Mouse (Mus musculus) hindbrain, embryonic 15.5 days (tissue): ENCODE results near the gene Tex38. TPM values are rescaled to one million over a fixed set of nuclear protein-coding genes. Genes with fewer than 3 reads are reported as not detected.

ENCODE experiments used
- ATAC-seq: fragments of 200-750 bp; cut with Nextera tagmentation; 2 replicates; pipeline ENCODE4 v1.8.0; 2017; ENCODE audit warnings: low read depth, moderate number of reproducible peaks, moderate TSS enrichment; ENCODE audit not compliant: low FRiP score
- H3K27ac ChIP-seq: fragments of 300-500 bp; sonication (generic); replicated peaks from 2 replicates; pipeline ENCODE4 v1.5.1; 2015; ENCODE audit warnings: mild to moderate bottlenecking, inconsistent platforms
- H3K27me3 ChIP-seq: fragments of 300-500 bp; sonication (generic); 2 replicates; pipeline ENCODE4 v1.6.1; 2015; ENCODE audit warnings: control low read depth, inconsistent platforms
- H3K36me3 ChIP-seq: fragments of 300-500 bp; sonication (generic); 2 replicates; pipeline ENCODE4 v1.6.1; 2015; ENCODE audit warnings: control low read depth, inconsistent platforms
- H3K4me1 ChIP-seq: fragments of 300-500 bp; sonication (generic); replicated peaks from 2 replicates; pipeline ENCODE4 v1.6.1; 2015; ENCODE audit warnings: control low read depth, inconsistent platforms
- H3K4me2 ChIP-seq: fragments of 300-500 bp; sonication (generic); 2 replicates; pipeline ENCODE4 v1.6.1; 2015; ENCODE audit warnings: moderate library complexity, mild to moderate bottlenecking, inconsistent platforms
- H3K4me3 ChIP-seq: fragments of 300-500 bp; sonication (generic); 2 replicates; pipeline ENCODE4 v1.5.1; 2015; ENCODE audit warnings: mild to moderate bottlenecking, inconsistent platforms
- H3K9ac ChIP-seq: fragments of 300-500 bp; sonication (generic); 2 replicates; pipeline ENCODE4 v1.6.1; 2015; ENCODE audit warnings: inconsistent platforms
- H3K9me3 ChIP-seq: fragments of 300-500 bp; sonication (generic); 2 replicates; pipeline ENCODE4 v1.6.1; 2016; ENCODE audit warnings: control low read depth, inconsistent platforms
- WGBS: fragments of 180-500 bp; shearing (Covaris S2); methylation state at CpG from one replicate; pipeline ENCODE4 v1.1.7; 2015; 5-methylcytosine and 5-hydroxymethylcytosine counted together
- polyA plus RNA-seq: library from polyadenylated mRNA; unstranded; fragments of >200 nt; fragmentation: Nextera tagmentation; extraction: Ambion mirVana; gene quantifications from 2 replicates; pipeline ENCODE4 v1.2.1, GENCODE M21; 2015

The Tex38 gene
- 0.83 and 0.91 TPM in 2 replicates for polyA plus RNA-seq

GRCm38 (mm10) chr4:115780918-115781317, at the start of gene Tex38:
Tex38 (minus strand) TSS chr4:115781018.
- H3K9me3 ChIP-seq: no peaks in the 10 kb centered on the region
- H3K4me3 ChIP-seq: no peak within 1 kb of the TSS
- peaks cover 14% of the 10 kb centered on the region for H3K4me1 ChIP-seq
- H3K9ac ChIP-seq: no peak within 1 kb of the TSS
- H3K27ac ChIP-seq: no peak within 1 kb of the TSS
- H3K4me2 ChIP-seq: no peak within 1 kb of the TSS
- H3K27me3 ChIP-seq: no peaks in the 10 kb centered on the region
- H3K36me3 ChIP-seq: 0 out of 2 replicates have a peak, but pooled peaks cover 5% of the 10 kb centered on the region
- ATAC-seq: no peak
- WGBS: 91% methylated on average over 3 of the region's 3 CpGs

DNA sequence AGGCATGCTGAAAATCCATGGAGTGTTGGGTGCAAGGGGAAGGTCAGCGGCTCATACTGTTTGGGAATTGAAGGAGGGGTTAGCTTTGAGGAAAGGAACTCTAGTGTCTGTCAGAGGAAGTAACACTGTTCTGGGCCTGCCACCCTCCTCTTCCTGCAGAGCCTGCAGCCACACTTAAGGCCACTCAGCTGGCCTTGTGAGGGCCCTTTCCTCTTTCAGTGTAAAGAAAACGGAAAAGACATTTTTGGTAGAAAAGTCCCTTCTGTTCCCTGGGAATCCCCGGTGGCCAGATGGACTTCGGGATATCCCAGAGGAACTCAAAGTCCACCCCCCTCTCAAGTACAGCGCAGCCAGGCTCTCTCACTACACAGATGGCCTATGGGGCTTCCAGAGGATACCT, 49.7 kb upstream of the Tex38 start:
- H3K4me3 ChIP-seq: no peak overlapping the region
- no peak for ATAC-seq
- H3K9me3 ChIP-seq: no peaks in the 10 kb centered on the region
- no peak overlapping the region for H3K4me2 ChIP-seq
- no peak overlapping the region for H3K27ac ChIP-seq
- H3K36me3 ChIP-seq: no peaks in the 10 kb centered on the region
- no peaks in the 10 kb centered on the region for H3K27me3 ChIP-seq
- H3K4me1 ChIP-seq: peaks cover 17% of the 10 kb centered on the region
- WGBS: 82% methylated on average over 5 of the region's 5 CpGs
- H3K9ac ChIP-seq: no peak overlapping the region

- no peaks in the 10 kb centered on the region for H3K36me3 ChIP-seq
Observed at GRCm38 (mm10) chr4:115828572-115828902, 47.7 kb upstream of the Tex38 start.

GRCm38 (mm10) chr4:115827888-115828571, 47.2 kb upstream of the Tex38 start, which contains the start of gene Mob3c:
Mob3c (plus strand) TSS chr4:115828092.
- H3K9ac ChIP-seq: peak within 1 kb of the TSS; percentile 77
- peak; percentile 84 for ATAC-seq

More at GRCm38 (mm10) chr4:115828572-115828902, 47.7 kb upstream of the Tex38 start:
- peak overlapping the region; percentile 83; the same call in 1 of the 2 replicates for H3K27ac ChIP-seq
- ATAC-seq: peak; percentile 21
- peaks cover 17% of the 10 kb centered on the region for H3K4me1 ChIP-seq
- H3K9ac ChIP-seq: peak overlapping the region; percentile 77
- H3K27me3 ChIP-seq: no peaks in the 10 kb centered on the region
- peak overlapping the region; percentile 94 for H3K4me3 ChIP-seq
- peak overlapping the region; percentile 79 for H3K4me2 ChIP-seq
- 7% methylated on average over 8 of the region's 8 CpGs for WGBS
- no peaks in the 10 kb centered on the region for H3K9me3 ChIP-seq

GRCm38 (mm10) chr4:115827535-115827887, 46.7 kb upstream of the Tex38 start:
- Histone ChIP-seq H3K4me2 (peak overlapping the region; percentile 79), H3K27ac (peak overlapping the region; percentile 83; the same call in 1 of the 2 replicates), H3K36me3 (no peaks in the 10 kb centered on the region), H3K9me3 (no peaks in the 10 kb centered on the region), H3K9ac (peak overlapping the region; percentile 77), H3K27me3 (no peaks in the 10 kb centered on the region), H3K4me3 (peak overlapping the region; percentile 94), H3K4me1 (peaks cover 17% of the 10 kb centered on the region)
- WGBS: 1% methylated on average over 4 of the region's 4 CpGs
- ATAC-seq: peak; percentile 23

More at GRCm38 (mm10) chr4:115827888-115828571, 47.2 kb upstream of the Tex38 start, which contains the start of gene Mob3c:
- Histone ChIP-seq H3K4me2 (peak within 1 kb of the TSS; percentile 79), H3K4me1 (peaks cover 17% of the 10 kb centered on the region), H3K4me3 (peak within 1 kb of the TSS; percentile 94), H3K27me3 (no peaks in the 10 kb centered on the region), H3K9me3 (no peaks in the 10 kb centered on the region), H3K36me3 (no peaks in the 10 kb centered on the region), H3K27ac (peak within 1 kb of the TSS; percentile 83)
- WGBS: under 1% methylated on average over 56 of the region's 57 CpGs

- no peaks in the 10 kb centered on the region for H3K27me3 ChIP-seq
- peak overlapping the region; percentile 79 for H3K4me2 ChIP-seq
- peak overlapping the region; percentile 94; the same call in 1 of the 2 replicates for H3K4me3 ChIP-seq
- no peak overlapping the region for H3K27ac ChIP-seq
- no peak for ATAC-seq
- WGBS: 78% methylated on average over 3 of the region's 3 CpGs
- no peak overlapping the region for H3K9ac ChIP-seq
- H3K36me3 ChIP-seq: no peaks in the 10 kb centered on the region
- H3K4me1 ChIP-seq: peaks cover 17% of the 10 kb centered on the region
- no peaks in the 10 kb centered on the region for H3K9me3 ChIP-seq
Observed at GRCm38 (mm10) chr4:115827066-115827465, 46.2 kb upstream of the Tex38 start.

GRCm38 (mm10) chr4:115825271-115825670, 44.5 kb upstream of the Tex38 start:
- Histone ChIP-seq H3K4me2 (no peak overlapping the region), H3K9me3 (no peaks in the 10 kb centered on the region), H3K4me1 (peaks cover 17% of the 10 kb centered on the region), H3K9ac (no peak overlapping the region), H3K27me3 (no peaks in the 10 kb centered on the region), H3K27ac (no peak overlapping the region), H3K4me3 (no peak overlapping the region), H3K36me3 (no peaks in the 10 kb centered on the region)
- no peak for ATAC-seq
- 72% methylated on average over 2 of the region's 2 CpGs for WGBS

GRCm38 (mm10) chr4:115824178-115824577, 43.4 kb upstream of the Tex38 start:
- Histone ChIP-seq H3K4me1 (peaks cover 17% of the 10 kb centered on the region), H3K9me3 (no peaks in the 10 kb centered on the region), H3K4me2 (no peak overlapping the region), H3K36me3 (no peaks in the 10 kb centered on the region), H3K4me3 (no peak overlapping the region), H3K27ac (no peak overlapping the region), H3K9ac (no peak overlapping the region), H3K27me3 (no peaks in the 10 kb centered on the region)
- ATAC-seq: no peak
- 88% methylated on average over 2 of the region's 2 CpGs for WGBS

GRCm38 (mm10) chr4:115821928-115822327, 41.1 kb upstream of the Tex38 start:
- WGBS: 81% methylated on average over 3 of the region's 3 CpGs
- ATAC-seq: no peak

GRCm38 (mm10) chr4:115821431-115821830, 40.6 kb upstream of the Tex38 start:
- H3K9ac ChIP-seq: no peak overlapping the region
- no peak overlapping the region for H3K4me2 ChIP-seq
- H3K27me3 ChIP-seq: no peaks in the 10 kb centered on the region
- no peak for ATAC-seq
- no peak overlapping the region for H3K4me3 ChIP-seq
- H3K4me1 ChIP-seq: no peaks in the 10 kb centered on the region
- H3K9me3 ChIP-seq: no peaks in the 10 kb centered on the region
- H3K36me3 ChIP-seq: no peaks in the 10 kb centered on the region; the same call in 1 of the 2 replicates
- no peak overlapping the region for H3K27ac ChIP-seq

More at GRCm38 (mm10) chr4:115821928-115822327, 41.1 kb upstream of the Tex38 start:
- H3K9ac ChIP-seq: no peak overlapping the region
- H3K4me1 ChIP-seq: peaks cover under 1% of the 10 kb centered on the region; the same call in 1 of the 2 replicates
- H3K27me3 ChIP-seq: no peaks in the 10 kb centered on the region
- no peaks in the 10 kb centered on the region for H3K9me3 ChIP-seq
- no peaks in the 10 kb centered on the region for H3K36me3 ChIP-seq
- H3K4me3 ChIP-seq: no peak overlapping the region
- no peak overlapping the region for H3K27ac ChIP-seq
- no peak overlapping the region for H3K4me2 ChIP-seq

- H3K4me2 ChIP-seq: no peak overlapping the region
- H3K4me1 ChIP-seq: no peaks in the 10 kb centered on the region
- no peaks in the 10 kb centered on the region for H3K27me3 ChIP-seq
- H3K4me3 ChIP-seq: no peak overlapping the region
- no peak overlapping the region for H3K27ac ChIP-seq
- H3K36me3 ChIP-seq: peaks cover 3% of the 10 kb centered on the region; the same call in 1 of the 2 replicates
- no peaks in the 10 kb centered on the region for H3K9me3 ChIP-seq
- ATAC-seq: no peak
- no peak overlapping the region for H3K9ac ChIP-seq
- whole genome bisulfite sequencing: 76% methylated on average over 3 of the region's 3 CpGs
Observed at GRCm38 (mm10) chr4:115820944-115821343, 40.1 kb upstream of the Tex38 start.

DNA sequence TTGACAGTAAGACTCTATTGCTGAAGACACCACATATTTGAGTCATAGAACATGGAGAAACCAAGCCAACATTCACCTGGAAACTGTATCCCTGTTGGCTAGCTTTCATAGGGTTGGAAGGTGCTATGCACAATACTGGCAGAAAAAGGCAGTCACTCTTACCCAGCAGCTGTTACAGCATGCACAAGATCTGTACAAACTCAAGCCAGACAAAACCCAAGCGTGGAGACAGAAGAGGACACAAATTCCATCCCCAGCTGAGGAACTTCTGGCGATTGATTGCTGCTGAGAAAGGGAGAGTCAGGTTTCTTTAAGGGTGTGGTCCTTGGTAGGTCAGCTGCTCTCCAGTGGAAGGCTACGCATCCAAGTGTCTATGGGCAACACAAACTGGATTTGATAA, 39.4 kb upstream of the Tex38 start:
- Histone ChIP-seq H3K27ac (no peak overlapping the region), H3K36me3 (peaks cover 7% of the 10 kb centered on the region; the same call in 1 of the 2 replicates), H3K9ac (no peak overlapping the region), H3K4me2 (no peak overlapping the region), H3K27me3 (no peaks in the 10 kb centered on the region), H3K4me1 (no peaks in the 10 kb centered on the region), H3K4me3 (no peak overlapping the region), H3K9me3 (no peaks in the 10 kb centered on the region)
- no peak for ATAC-seq
- WGBS: 80% methylated on average over 3 of the region's 3 CpGs
